Mouse (Mus musculus) lung, postnatal 0 days (tissue): Measurements from ENCODE around the gene Nhs.

Experiments used
- CTCF ChIP-seq: IDR thresholded peaks from 2 replicates; pipeline ENCODE4 v1.5.1; 2016; ENCODE audit warnings: antibody characterized with exemption, mild to moderate bottlenecking
- EP300 ChIP-seq: IDR thresholded peaks from 2 replicates; pipeline ENCODE4 v1.6.1; 2016; ENCODE audit warnings: antibody characterized with exemption, mild to moderate bottlenecking, control low read depth

- TF ChIP-seq CTCF (no peak), EP300 (no peak)
Observed at GRCm38 (mm10) chrX:161997170-161997795, 162.2 kb downstream of the Nhs start.
